Comparison of ENCODE assay signal across 41 mouse cellular contexts in the genomic region with DNA sequence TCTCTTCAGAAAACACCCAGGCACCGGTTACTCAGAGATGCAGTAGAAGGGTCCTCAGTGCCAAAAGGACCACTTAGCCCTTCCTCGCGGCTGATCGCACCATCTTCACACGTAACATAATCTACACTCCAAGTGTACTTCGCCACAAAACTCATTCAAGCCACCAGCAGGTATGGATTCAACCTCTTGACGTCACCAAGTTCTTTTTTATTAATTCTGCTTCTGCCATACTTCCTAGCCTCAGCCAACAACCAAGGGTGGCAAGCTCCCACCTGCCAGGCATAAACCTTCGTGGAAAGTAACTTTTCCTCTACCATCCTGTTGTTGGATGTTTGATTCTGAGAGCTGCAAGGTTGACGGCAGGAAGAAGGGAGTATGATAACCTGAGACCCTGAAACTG. TPM values are rescaled to one million over a fixed set of nuclear protein-coding genes. Genes with fewer than 3 reads are reported as not detected.
"Had no signal": no experiment of that assay in that cellular context is flagged by ENCODE, and none has a peak within 500 bp of the region (broad histone marks: within the 10 kb centered on the region; RNA-seq: fewer than 3 reads in every experiment).

No protein-coding gene starts in this region.

- H3K4me2 ChIP-seq: heart, embryonic 12.5 days; hindbrain, embryonic 13.5 days; hindbrain, embryonic 15.5 days; kidney, embryonic 15.5 days; limb, embryonic 13.5 days; limb, embryonic 15.5 days had no signal

- H3K36me3 ChIP-seq: heart, embryonic 10.5 days; heart, embryonic 12.5 days; hindbrain, embryonic 13.5 days; hindbrain, embryonic 15.5 days; limb, embryonic 13.5 days had no signal

- H3K27ac ChIP-seq: heart, embryonic 10.5 days; hindbrain, embryonic 13.5 days; hindbrain, embryonic 15.5 days; hindbrain, postnatal 0 days; kidney, embryonic 15.5 days; kidney, postnatal 0 days; limb, embryonic 13.5 days; limb, embryonic 15.5 days had no signal

- H3K9ac ChIP-seq: forebrain, postnatal 0 days; heart, embryonic 12.5 days; hindbrain, embryonic 13.5 days; hindbrain, embryonic 15.5 days; kidney, embryonic 15.5 days; limb, embryonic 13.5 days; limb, embryonic 15.5 days had no signal

- H3K4me1 ChIP-seq: heart, embryonic 10.5 days; heart, embryonic 12.5 days; hindbrain, embryonic 13.5 days; hindbrain, embryonic 15.5 days; kidney, embryonic 15.5 days had no signal

- H3K4me3 ChIP-seq: heart, embryonic 10.5 days; heart, embryonic 12.5 days; hindbrain, embryonic 13.5 days; hindbrain, embryonic 15.5 days; kidney, embryonic 15.5 days; limb, embryonic 13.5 days; limb, embryonic 15.5 days had no signal

- DNase-seq: forebrain, postnatal 0 days; gastrocnemius, postnatal 10 days; gastrocnemius, postnatal 25 days; kidney, adult 11 months; kidney, adult 2 months; kidney, adult 9 months; kidney, postnatal 14 days; kidney, postnatal 36 days; layer of hippocampus, adult 9-11 months; layer of hippocampus, postnatal 36 days; left cerebral cortex, postnatal 4 days had no signal

- ATAC-seq: intestine, embryonic 16.5 days had no signal

- H3K9me3 ChIP-seq: heart, embryonic 10.5 days; heart, embryonic 12.5 days; hindbrain, embryonic 13.5 days; hindbrain, embryonic 15.5 days; kidney, embryonic 15.5 days; limb, embryonic 13.5 days; limb, embryonic 15.5 days had no signal

- H3K27me3 ChIP-seq: hindbrain, embryonic 13.5 days; hindbrain, embryonic 15.5 days; kidney, embryonic 15.5 days; limb, embryonic 13.5 days; limb, embryonic 15.5 days had no signal

RNA-seq across cellular contexts. Expression of a gene that starts 28.1 kb away (rescaled TPM):
- total RNA-seq: forebrain, postnatal 0 days; gastrocnemius, adult 18-20 months; gastrocnemius, postnatal 10 days; gastrocnemius, postnatal 25 days; heart, adult 18-20 months; heart, adult 8-10 months; heart, postnatal 10 days; heart, postnatal 36 days; hematopoietic stem cell, adult 5-6 weeks; hindbrain, postnatal 0 days; layer of hippocampus, adult 18-20 months; layer of hippocampus, adult 8-10 months; layer of hippocampus, postnatal 14 days; layer of hippocampus, postnatal 36 days; left cerebral cortex, adult 18-20 months; left cerebral cortex, adult 8-10 months; left cerebral cortex, postnatal 10 days; left cerebral cortex, postnatal 25 days; left cerebral cortex, postnatal 4 days; liver, adult 2 months had no signal
- polyA plus RNA-seq: forebrain, postnatal 0 days; gonadal fat pad, adult 2 months; heart, embryonic 10.5 days; heart, embryonic 12.5 days; heart, embryonic 14.5 days; hindbrain, embryonic 11.5 days; hindbrain, embryonic 13.5 days; hindbrain, embryonic 15.5 days; hindbrain, postnatal 0 days; intestine, embryonic 14.5 days; intestine, embryonic 16.5 days; kidney, adult 2 months; kidney, embryonic 15.5 days; kidney, postnatal 0 days; large intestine, adult 2 months; limb, embryonic 11.5 days; limb, embryonic 13.5 days; limb, embryonic 15.5 days; liver, adult 2 months had no signal
